Mouse (Mus musculus) midbrain, embryonic 10.5 days (tissue): ENCODE results near the gene Tnip1. TPM values are rescaled to one million over a fixed set of nuclear protein-coding genes. Genes with fewer than 3 reads are reported as not detected.
"Not testable (repeated sequence)": the region's sequence is repeated elsewhere in the genome, so short reads cannot be mapped to it uniquely, and the experiment has no call there.

ENCODE experiments used
- DNase-seq: peaks from one replicate; pipeline ENCODE4 v3.0.0-alpha.2; 2017; ENCODE audit warnings: low spot score
- H3K27ac ChIP-seq: fragments of 300-500 bp; sonication (generic); replicated peaks from 2 replicates; pipeline ENCODE4 v1.5.1; 2016; ENCODE audit warnings: mild to moderate bottlenecking
- H3K27me3 ChIP-seq: fragments of 300-500 bp; sonication (generic); 2 replicates; pipeline ENCODE4 v1.6.1; 2016; ENCODE audit warnings: low read depth, mild to moderate bottlenecking; ENCODE audit not compliant: poor library complexity, severe bottlenecking
- H3K36me3 ChIP-seq: fragments of 300-500 bp; sonication (generic); 2 replicates; pipeline ENCODE4 v1.6.1; 2016; ENCODE audit warnings: mild to moderate bottlenecking, moderate library complexity
- H3K4me1 ChIP-seq: fragments of 300-500 bp; sonication (generic); 2 replicates; pipeline ENCODE4 v1.6.1; 2016
- H3K4me3 ChIP-seq: fragments of 300-500 bp; sonication (generic); 2 replicates; pipeline ENCODE4 v1.5.1; 2016; ENCODE audit warnings: mild to moderate bottlenecking, moderate library complexity
- H3K9me3 ChIP-seq: fragments of 300-500 bp; sonication (generic); replicated peaks from 2 replicates; pipeline ENCODE4 v1.6.1; 2016; ENCODE audit warnings: mild to moderate bottlenecking
- WGBS: fragments of 180-500 bp; shearing (Covaris S2); methylation state at CpG from one replicate; pipeline ENCODE4 v1.1.7; 2016; 5-methylcytosine and 5-hydroxymethylcytosine counted together
- polyA plus RNA-seq: library from polyadenylated mRNA; unstranded; fragments of >200 nt; fragmentation: Nextera tagmentation; extraction: Ambion mirVana; gene quantifications from 2 replicates; pipeline ENCODE4 v1.2.1, GENCODE M21; 2016

Gene Tnip1
- polyA plus RNA-seq, 1 experiment from 2014 or later = 9.5 TPM

DNA sequence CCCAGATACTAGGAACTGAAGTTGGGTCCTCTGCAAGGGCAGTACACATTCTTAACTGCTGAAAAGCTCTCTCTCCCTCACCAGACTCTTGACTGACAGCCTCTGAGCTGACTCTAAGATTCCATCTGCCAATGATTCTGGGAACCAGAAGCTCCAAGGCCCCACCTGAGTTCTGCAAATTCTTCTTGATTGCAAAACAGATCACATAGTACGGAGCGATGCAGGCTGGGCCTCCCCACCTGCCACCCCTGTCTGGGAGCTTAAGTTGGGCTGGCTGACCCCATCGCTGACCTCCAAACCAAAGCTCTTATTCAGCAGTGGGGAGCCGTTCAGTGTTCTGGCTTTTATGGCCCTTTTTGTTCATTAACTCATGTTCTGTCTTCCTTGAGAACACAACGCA, 65.2 kb downstream of the Tnip1 start:
- Histone ChIP-seq H3K4me3 (no peak overlapping the region), H3K27me3 (no peaks in the 10 kb centered on the region; the same call in 1 of the 2 replicates), H3K27ac (no peak overlapping the region), H3K4me1 (peaks cover 15% of the 10 kb centered on the region), H3K36me3 (no peaks in the 10 kb centered on the region), H3K9me3 (no peaks in the 10 kb centered on the region)
- DNase-seq = no peak
- 57% methylated on average over 5 of the region's 5 CpGs for WGBS

DNA sequence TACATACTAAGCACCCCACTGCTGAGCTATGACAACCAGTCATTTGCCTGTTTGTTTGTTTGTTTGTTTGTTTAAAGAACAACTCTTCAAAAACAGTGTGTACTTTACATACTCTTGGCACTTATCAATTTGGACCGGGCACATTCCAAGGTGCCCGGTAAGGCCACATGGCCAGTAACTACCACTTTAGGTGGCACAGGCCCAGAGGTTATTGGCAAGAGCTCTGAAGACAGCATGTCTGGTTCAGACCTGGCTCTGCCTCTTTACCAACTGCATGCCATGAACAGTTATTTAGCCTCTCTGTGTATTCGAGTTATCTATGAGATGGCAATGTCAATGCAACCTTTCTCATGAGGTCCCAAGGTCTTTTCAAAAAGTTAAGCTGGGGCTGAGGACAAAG, 66.1 kb downstream of the Tnip1 start:
- H3K27me3 ChIP-seq, H3K27ac ChIP-seq, H3K9me3 ChIP-seq, H3K36me3 ChIP-seq, DNase-seq, H3K4me3 ChIP-seq: not testable (repeated sequence)
- 96% methylated on average over 3 of the region's 3 CpGs for WGBS
- H3K4me1 ChIP-seq = peaks cover 18% of the 10 kb centered on the region

DNA sequence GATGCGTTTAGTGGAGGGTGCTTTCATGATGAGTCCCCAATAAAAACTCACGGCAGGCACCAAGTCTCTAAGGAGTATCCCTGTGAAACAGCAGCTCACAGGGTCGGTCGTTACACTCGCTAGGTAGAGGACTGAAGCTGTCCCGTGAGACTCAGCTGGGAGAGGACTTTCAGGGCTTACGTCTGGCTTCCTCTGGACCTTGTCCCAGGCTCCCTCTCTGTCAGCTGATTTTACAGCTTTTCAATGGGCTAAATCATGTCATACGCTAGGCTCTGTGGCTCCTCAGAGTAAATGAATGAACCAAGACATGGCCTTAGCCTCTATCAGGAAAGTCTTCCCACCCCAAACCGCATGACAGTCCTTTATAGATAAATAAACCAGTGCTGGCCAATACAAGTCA, 68.1 kb downstream of the Tnip1 start:
- Histone ChIP-seq H3K9me3 (no peaks in the 10 kb centered on the region), H3K4me1 (peaks cover 19% of the 10 kb centered on the region), H3K36me3 (no peaks in the 10 kb centered on the region), H3K4me3 (no peak overlapping the region), H3K27me3 (no peaks in the 10 kb centered on the region), H3K27ac (no peak overlapping the region)
- no peak for DNase-seq
- WGBS = 81% methylated on average over 9 of the region's 9 CpGs

DNA sequence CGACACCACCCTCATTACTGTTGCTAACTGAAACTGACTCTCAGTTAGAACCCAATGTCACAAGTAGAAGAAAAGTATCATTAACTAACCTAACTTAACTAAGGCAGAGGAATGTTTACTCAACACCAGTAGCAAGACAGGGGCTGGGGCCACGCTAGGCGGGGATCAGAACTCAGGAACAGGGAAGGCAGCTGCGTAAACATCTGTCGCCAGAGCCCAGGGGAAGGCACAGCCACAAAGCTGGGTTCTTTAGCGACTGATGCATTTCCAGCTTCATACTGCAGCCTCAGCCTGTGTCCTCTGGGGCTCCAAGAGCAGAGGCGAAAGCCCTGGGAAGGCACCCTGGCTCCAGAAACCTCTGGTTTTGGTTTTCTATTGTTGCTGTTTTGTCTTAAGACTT, 70.6 kb downstream of the Tnip1 start:
- Histone ChIP-seq H3K4me3 (no peak overlapping the region), H3K9me3 (no peaks in the 10 kb centered on the region), H3K4me1 (peaks cover 13% of the 10 kb centered on the region), H3K36me3 (no peaks in the 10 kb centered on the region), H3K27me3 (no peaks in the 10 kb centered on the region), H3K27ac (no peak overlapping the region)
- 56% methylated on average over 7 of the region's 7 CpGs for WGBS
- no peak for DNase-seq

DNA sequence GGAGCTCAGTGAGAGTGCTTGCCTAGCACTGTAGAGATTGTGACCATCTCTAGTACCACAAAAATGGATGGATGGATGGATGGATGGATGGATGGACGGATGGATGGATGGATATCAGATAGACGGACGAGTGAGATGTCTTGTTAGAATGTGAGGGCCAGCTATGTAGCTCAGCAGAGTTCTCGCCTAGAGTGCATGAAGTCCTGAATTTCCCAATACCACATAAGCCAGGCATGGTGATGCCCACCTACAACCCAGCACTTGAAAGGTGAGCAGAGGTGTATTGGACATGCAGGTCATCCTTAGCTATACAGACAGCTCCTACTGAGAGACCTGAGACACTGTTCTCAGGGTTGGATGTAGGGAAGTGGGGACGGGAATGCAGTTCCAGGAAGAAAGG, 71.4 kb downstream of the Tnip1 start:
- peaks cover 13% of the 10 kb centered on the region for H3K4me1 ChIP-seq
- no peak overlapping the region for H3K4me3 ChIP-seq
- no peaks in the 10 kb centered on the region for H3K27me3 ChIP-seq
- no peaks in the 10 kb centered on the region for H3K36me3 ChIP-seq
- DNase-seq = no peak
- no peaks in the 10 kb centered on the region for H3K9me3 ChIP-seq
- H3K27ac ChIP-seq = no peak overlapping the region
- 81% methylated on average over 5 of the region's 5 CpGs for WGBS

DNA sequence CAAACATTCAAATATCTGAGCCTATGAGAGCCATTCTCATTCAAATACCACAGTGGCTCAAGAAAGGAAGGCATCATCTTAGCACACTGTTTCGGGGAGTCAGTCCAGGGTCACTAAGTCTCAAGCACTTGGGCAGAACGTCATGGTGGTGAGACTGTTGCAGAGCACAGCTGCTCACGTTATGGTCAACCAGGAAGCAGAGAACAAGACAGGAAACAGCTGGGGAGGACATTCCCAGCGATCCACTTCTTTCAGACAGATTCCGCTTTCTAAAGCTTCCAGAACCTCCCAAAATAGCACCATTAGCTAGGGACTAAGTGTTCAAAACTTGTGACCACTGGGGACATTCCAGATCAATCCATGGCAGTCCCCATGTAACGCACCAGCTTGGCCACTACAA, 74.8 kb downstream of the Tnip1 start:
- Histone ChIP-seq H3K4me3 (no peak overlapping the region), H3K27me3 (no peaks in the 10 kb centered on the region), H3K4me1 (peaks cover 17% of the 10 kb centered on the region), H3K36me3 (no peaks in the 10 kb centered on the region), H3K9me3 (no peaks in the 10 kb centered on the region), H3K27ac (no peak overlapping the region)
- no peak for DNase-seq
- WGBS = 89% methylated on average over 6 of the region's 6 CpGs

DNA sequence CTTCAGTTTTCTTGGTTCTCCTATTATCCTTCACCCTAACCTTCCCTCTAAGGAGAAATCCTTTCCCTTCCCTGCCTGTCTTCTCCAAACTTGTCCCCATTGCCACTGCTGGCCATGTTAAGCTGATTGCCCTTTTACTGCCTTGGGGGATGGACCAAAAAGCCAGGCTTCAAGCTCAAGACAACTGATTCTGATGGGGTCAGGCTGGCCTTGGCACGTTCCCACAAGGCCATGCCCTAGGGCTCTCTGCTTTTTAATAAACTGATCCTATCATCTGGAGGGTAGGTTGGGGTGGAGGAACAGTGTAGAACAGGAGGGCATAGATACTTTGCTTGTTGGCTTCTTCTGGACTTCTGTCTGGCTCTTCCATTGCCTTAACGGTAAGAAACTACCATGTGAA, 77.3 kb downstream of the Tnip1 start:
- H3K4me3 ChIP-seq = no peak overlapping the region
- H3K27me3 ChIP-seq = no peaks in the 10 kb centered on the region
- H3K4me1 ChIP-seq = peaks cover 22% of the 10 kb centered on the region
- WGBS = 86% methylated on average over 2 of the region's 2 CpGs
- no peak for DNase-seq
- H3K27ac ChIP-seq = 0 out of 2 replicates have a peak overlapping the region, but pooled peaks have one; percentile 24
- no peaks in the 10 kb centered on the region for H3K36me3 ChIP-seq
- no peaks in the 10 kb centered on the region for H3K9me3 ChIP-seq

DNA sequence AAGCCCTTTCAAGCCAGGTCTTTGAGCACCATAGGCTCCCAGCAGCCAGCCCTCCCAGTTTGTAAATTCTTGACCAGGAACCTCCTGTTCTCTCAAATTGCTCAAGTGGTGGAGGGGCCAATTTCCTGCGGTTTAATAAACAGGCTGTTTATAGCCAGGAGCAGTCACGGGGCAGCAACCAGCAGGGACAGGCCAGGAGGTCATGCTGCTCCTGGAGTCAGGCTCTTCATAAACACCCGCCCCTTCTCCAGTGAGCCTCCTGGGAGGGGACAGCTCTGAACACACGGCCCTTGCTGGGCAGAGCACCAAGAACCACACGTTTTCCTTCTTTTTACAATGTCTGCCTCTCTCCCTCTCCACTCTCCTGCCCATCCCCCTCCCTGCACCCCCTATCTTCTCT, 77.8 kb downstream of the Tnip1 start:
- Histone ChIP-seq H3K27me3 (no peaks in the 10 kb centered on the region), H3K4me3 (no peak overlapping the region), H3K4me1 (peaks cover 22% of the 10 kb centered on the region), H3K9me3 (no peaks in the 10 kb centered on the region), H3K27ac (0 out of 2 replicates have a peak overlapping the region, but pooled peaks have one; percentile 24), H3K36me3 (no peaks in the 10 kb centered on the region)
- 25% methylated on average over 5 of the region's 5 CpGs for WGBS
- DNase-seq = no peak

DNA sequence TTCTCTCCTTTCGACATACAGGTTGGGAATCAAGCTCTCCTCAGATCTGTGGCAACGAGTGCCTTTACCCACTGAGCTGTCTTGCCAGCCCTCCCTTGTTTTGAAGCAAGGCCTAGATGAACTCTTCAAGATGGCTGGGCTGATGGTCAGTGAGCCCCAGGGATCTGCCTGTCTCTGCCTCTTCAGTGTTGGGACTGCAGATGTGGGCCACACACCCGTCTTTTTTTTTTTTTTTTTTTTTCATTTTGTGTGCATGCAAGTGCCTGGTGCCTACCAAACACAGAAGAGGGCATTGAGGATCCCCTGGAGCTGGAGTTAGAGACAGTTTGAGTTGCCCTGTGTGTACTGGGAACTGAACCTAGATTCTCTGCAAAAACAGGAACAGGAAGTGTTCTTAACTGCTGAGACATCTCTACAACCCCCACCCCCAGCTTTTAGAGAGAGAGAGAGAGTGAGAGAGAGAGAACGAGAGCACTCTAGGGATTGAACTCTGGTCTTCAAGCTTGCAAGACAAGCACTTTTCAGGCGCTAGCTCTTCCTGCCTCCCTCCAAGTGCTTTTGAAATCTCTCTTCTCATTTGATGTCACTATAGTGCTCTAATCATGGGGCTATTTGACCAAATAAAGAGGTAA, 78.4 kb downstream of the Tnip1 start:
- Histone ChIP-seq H3K4me1 (peaks cover 22% of the 10 kb centered on the region), H3K27me3 (no peaks in the 10 kb centered on the region), H3K27ac (no peak overlapping the region), H3K4me3 (no peak overlapping the region), H3K36me3 (no peaks in the 10 kb centered on the region), H3K9me3 (no peaks in the 10 kb centered on the region)
- WGBS = 79% methylated on average over 5 of the region's 5 CpGs
- no peak for DNase-seq

DNA sequence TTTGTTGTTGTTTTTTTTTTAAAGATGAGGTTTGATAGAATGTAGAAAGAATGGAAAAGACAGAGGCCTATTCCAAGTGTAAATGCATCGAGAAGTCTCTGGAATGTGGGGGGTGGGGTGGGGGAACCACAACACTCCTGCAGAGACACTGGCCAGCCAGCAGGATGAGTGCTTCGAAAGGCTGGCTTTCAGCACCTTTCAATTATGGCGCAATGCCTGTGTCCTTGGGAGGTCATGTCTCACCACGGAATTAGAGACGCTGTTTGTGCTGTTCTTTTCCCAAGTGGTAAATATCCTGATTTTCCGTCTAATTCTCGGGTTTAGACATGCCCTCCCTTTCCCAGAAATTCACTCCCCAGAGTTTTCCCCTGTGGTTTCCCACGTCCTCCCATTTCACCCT, 80.0 kb downstream of the Tnip1 start:
- WGBS = 51% methylated on average over 8 of the region's 8 CpGs
- Histone ChIP-seq H3K4me3 (no peak overlapping the region), H3K4me1 (peaks cover 22% of the 10 kb centered on the region), H3K27ac (no peak overlapping the region), H3K9me3 (no peaks in the 10 kb centered on the region), H3K27me3 (no peaks in the 10 kb centered on the region), H3K36me3 (no peaks in the 10 kb centered on the region)
- DNase-seq = no peak

DNA sequence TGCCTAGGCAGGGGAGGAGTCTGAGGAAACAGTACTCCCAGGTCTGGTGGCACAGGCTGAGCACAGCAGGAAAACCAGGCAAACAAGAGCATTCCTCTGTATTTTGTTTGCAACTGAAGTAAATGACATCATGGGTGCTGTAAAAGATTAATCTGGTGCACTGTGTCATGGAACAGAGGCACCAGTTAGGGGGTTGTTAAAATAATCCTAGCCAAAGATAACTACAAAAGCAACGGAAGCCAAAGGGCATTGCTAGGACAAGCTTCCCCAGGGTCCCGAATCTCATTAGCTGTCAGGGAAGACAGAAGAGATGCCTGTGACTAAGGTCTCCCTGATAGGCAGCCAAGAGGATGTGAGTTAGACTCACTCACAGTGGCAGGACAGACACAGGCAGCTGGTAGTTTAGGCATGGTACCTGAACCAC, 81.7 kb downstream of the Tnip1 start:
- no peak overlapping the region for H3K4me3 ChIP-seq
- WGBS = 17% methylated on average over 2 of the region's 2 CpGs
- H3K27ac ChIP-seq = no peak overlapping the region
- no peaks in the 10 kb centered on the region for H3K36me3 ChIP-seq
- no peaks in the 10 kb centered on the region for H3K9me3 ChIP-seq
- H3K4me1 ChIP-seq = peaks cover 22% of the 10 kb centered on the region
- DNase-seq = no peak
- no peaks in the 10 kb centered on the region for H3K27me3 ChIP-seq

DNA sequence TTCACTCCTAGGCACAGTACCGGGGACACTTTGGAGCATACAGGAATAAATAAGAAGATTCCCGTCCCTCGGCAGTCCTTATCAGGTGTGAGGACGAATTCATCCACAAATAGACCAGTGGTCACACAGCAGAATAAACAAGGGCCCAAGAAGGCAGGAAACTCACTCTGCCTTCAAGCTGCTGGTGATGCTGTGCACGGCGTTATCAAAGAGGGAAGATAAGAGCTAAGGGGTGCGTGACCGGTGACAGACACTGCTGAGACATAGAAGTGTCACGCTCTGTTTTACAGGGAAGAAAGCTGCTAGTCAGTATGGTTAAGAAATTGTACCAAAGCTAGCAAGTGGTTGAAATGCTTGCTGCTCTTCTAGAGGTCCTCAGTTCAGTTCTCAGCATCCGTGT, 82.8 kb downstream of the Tnip1 start:
- WGBS = 92% methylated on average over 10 of the region's 10 CpGs
- Histone ChIP-seq H3K36me3 (peaks cover 4% of the 10 kb centered on the region), H3K4me1 (peaks cover 18% of the 10 kb centered on the region), H3K9me3 (no peaks in the 10 kb centered on the region), H3K4me3 (no peak overlapping the region), H3K27ac (no peak overlapping the region), H3K27me3 (no peaks in the 10 kb centered on the region)
- DNase-seq = no peak

DNA sequence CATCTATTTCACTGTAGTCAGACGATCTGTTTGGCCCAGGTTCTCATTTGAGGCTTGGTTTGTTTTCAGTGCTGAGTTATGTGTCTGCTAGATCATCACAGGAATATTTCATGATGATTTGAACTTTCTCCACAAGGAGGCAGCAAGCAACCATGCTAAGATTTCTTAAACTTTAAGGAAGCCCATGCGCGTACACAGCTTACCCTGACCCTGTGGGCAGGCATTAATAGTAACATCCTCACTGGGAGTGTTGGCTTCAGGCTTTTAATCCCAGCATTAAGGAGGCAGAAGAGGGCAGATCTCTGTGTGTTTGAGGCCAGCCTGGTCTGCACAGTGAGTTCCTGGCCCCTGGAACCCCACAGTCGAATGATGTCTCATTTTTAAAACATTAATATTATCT, 83.3 kb downstream of the Tnip1 start:
- no peak overlapping the region for H3K4me3 ChIP-seq
- H3K27me3 ChIP-seq = no peaks in the 10 kb centered on the region
- peaks cover 14% of the 10 kb centered on the region for H3K4me1 ChIP-seq
- no peaks in the 10 kb centered on the region for H3K9me3 ChIP-seq
- peaks cover 8% of the 10 kb centered on the region for H3K36me3 ChIP-seq
- no peak for DNase-seq
- H3K27ac ChIP-seq = no peak overlapping the region
- WGBS = 43% methylated on average over 4 of the region's 4 CpGs

DNA sequence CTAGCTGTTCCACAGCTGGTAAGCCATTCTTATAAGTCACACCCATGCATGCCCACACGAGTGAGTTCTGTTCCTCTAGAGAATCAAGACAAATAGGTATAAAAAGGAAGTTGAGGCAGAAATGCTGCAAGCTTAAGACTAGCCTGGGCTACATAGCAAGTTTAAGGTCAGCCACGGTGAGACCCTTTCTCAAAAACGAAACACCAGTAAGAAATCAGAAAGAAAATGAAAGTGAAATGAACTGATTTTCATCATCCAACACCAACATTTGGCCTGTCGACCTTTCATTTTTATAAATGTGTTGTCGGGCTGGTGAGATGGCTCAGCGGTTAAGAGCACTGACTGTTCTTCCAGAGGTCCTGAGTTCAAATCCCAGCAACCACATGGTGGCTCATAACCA, 83.8 kb downstream of the Tnip1 start:
- H3K4me3 ChIP-seq = no peak overlapping the region
- H3K4me1 ChIP-seq = peaks cover 14% of the 10 kb centered on the region
- WGBS = 84% methylated on average over 6 of the region's 6 CpGs
- DNase-seq = no peak
- H3K27me3 ChIP-seq = no peaks in the 10 kb centered on the region
- no peak overlapping the region for H3K27ac ChIP-seq
- H3K9me3 ChIP-seq = no peaks in the 10 kb centered on the region
- peaks cover 13% of the 10 kb centered on the region for H3K36me3 ChIP-seq
